8 mouse cellular contexts compared by ENCODE assay signal in the genomic region with DNA sequence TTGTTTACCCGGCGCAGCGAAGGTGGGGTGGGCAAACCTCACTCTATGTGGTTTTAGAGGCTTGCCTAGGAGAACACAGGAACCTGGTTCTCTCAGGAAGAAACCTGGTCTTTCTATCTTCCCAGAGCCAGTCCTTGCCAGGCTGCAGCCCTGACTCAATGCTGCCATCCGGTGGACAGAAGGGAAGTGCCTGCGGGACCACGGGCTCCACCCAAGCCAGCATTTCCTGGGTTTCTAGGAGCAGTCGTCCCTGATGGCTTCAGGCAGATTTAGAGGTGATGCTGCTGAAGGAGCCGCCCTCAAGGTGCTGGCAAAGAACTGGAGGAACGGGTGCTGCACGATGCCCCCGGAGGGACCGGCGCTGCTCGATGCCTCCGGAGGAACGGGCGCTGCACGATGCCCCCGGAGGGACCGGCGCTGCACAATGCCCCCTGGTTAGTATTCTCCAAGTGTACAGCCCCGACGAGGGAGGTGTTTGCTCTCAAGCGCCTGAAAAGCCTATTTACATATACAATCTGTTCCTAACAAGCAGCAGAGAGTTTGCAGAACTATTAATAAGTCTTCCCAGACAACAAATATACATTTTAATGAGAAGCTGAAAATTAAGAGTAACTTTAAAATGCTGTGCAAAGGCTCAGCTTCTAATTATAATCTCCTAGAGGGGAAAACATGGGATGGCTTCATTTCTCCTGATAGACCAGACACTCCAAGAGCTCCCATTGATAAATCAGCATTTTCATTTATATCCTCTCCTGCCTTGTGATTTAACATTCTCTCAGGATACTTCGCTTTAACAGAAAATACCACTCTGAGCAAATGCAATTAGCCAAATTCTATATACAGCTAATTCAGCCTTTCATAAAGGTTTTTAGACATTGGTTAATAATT. TPM values are rescaled to one million over a fixed set of nuclear protein-coding genes. Genes with fewer than 3 reads are reported as not detected.
DNase-seq lines count a peak whose midpoint lies in the region; ATAC-seq and TF ChIP-seq lines count a peak whose summit lies in the region.

No protein-coding gene starts in this region.

- in situ Hi-C loops in Patski (cut with MboI; ENCODE audit: low pct_unique_long_range_greater_than_20kb): loop anchor here (5.0 kb wide), 1 partner anchor 172 kb away; no protein-coding TSS in a partner anchor

- H3K27me3 ChIP-seq in Patski: peaks cover 59% of the 10 kb centered on the region
- no peaks in the 10 kb centered on the region for H3K27me3 ChIP-seq in hindbrain, postnatal 0 days (ENCODE audit: insufficient read depth, low read length)

- H3K4me3 ChIP-seq in gastrocnemius, adult 2 months: peak overlapping the region; percentile 55
- peak overlapping the region; percentile 46 for H3K4me3 ChIP-seq in hindbrain, postnatal 0 days (ENCODE audit: low read length)

- no peak overlapping the region for H3K27ac ChIP-seq in gastrocnemius, adult 2 months
- peak overlapping the region; percentile 72 for H3K27ac ChIP-seq in hindbrain, postnatal 0 days

- intact Hi-C loops in gastrocnemius, adult 2 months (cut with DNase I): loop anchor here (1.0 to 10.0 kb wide), 2 partner anchors 177 to 344 kb away; a partner anchor contains a TSS

- H3K36me3 ChIP-seq in hindbrain, postnatal 0 days (ENCODE audit: insufficient read depth, low read length): no peaks in the 10 kb centered on the region

- ATAC-seq in Patski: peak; percentile 72
- ATAC-seq in hindbrain, postnatal 0 days: peak; percentile 93
- ATAC-seq in megakaryocyte, adult 5-6 weeks (ENCODE audit: poor library complexity, severe bottlenecking): peak; percentile 94

- peak overlapping the region; percentile 69 for H3K4me2 ChIP-seq in hindbrain, postnatal 0 days (ENCODE audit: low read depth, low read length)

- H3K4me1 ChIP-seq in hindbrain, postnatal 0 days (ENCODE audit: insufficient read depth, low read length): 0 out of 2 replicates have a peak, but pooled peaks cover 5% of the 10 kb centered on the region

- no peaks in the 10 kb centered on the region for H3K9me3 ChIP-seq in hindbrain, postnatal 0 days (ENCODE audit: low read length)

- 3% methylated on average over 25 of the region's 25 CpGs for WGBS in hindbrain, postnatal 0 days

- H3K9ac ChIP-seq in hindbrain, postnatal 0 days (replicated peaks; ENCODE audit: low read length): peak overlapping the region; percentile 61

- CTCF ChIA-PET in Patski (lab: Charles Lee): interaction anchor here (0.7 to 3.0 kb wide), 10 partner anchors 9 to 232 kb away, joined by 3 to 29 read pairs (median 4); no protein-coding TSS in a partner anchor

- peak; percentile 35 for DNase-seq in Patski (ENCODE audit: low read depth, low spot score)
- peak; percentile 89 to 92 for DNase-seq in cerebellum, postnatal 36 days
- peak; percentile 79 for DNase-seq in gastrocnemius, adult 2 months
- peak; percentile 93 for DNase-seq in hindbrain, postnatal 0 days (ENCODE audit: low spot score)
- peak; percentile 93 to 97 for DNase-seq in left cerebral cortex, adult 18-20 months (ENCODE audit: low spot score in 2 of 2)
- peak; percentile 96 for DNase-seq in right cerebral cortex, adult 2 months (ENCODE audit: low spot score in 2 of 2)
- DNase-seq in urinary bladder, postnatal 10 days (ENCODE audit: low spot score): peak; percentile 56

- POLR2A ChIA-PET in Patski (lab: Charles Lee): no interaction called here

- TF ChIP-seq CTCF in Patski (IDR thresholded peaks at IDR 0.05): peak; percentile 99
- peak; percentile 99 for TF ChIP-seq CTCF in gastrocnemius, adult 2 months (IDR thresholded peaks at IDR 0.05)
- peak; percentile 100 for TF ChIP-seq CTCF in hindbrain, postnatal 0 days (IDR thresholded peaks at IDR 0.05; ENCODE audit: low read depth)

RNA-seq across cellular contexts. Expression of a gene that starts 25.9 kb away (rescaled TPM):
- 39.0 TPM for polyA plus RNA-seq in Patski (2021)
- total RNA-seq in gastrocnemius, adult 2 months (2021): 1 to 10 TPM; 3.0 to 3.4 TPM
- 73.6 and 78.0 TPM in 2 replicates for total RNA-seq in hindbrain, postnatal 0 days (2014; rRNA removed)
- 17.3 and 17.9 TPM in 2 replicates for polyA plus RNA-seq in hindbrain, postnatal 0 days (2015; fragmentation: Nextera tagmentation; extraction: Ambion mirVana)
- 100 to 1,000 TPM; 137 to 151 TPM for total RNA-seq in left cerebral cortex, adult 18-20 months (2021)
- 34.9 and 36.0 TPM in 2 replicates for total RNA-seq in megakaryocyte, adult 5-6 weeks (2015)
- 38.5 and 42.2 TPM in 2 replicates for total RNA-seq in megakaryocyte, adult 5-6 weeks (2017)

Comparison
In these comparisons a context has a peak if more than half of its experiments do, and no peak if none do; other contexts are left out.
1. DNase-seq: peak in every context shown above with its lines; median percentile 96 in right cerebral cortex, adult 2 months; 95 in left cerebral cortex, adult 18-20 months; 93 in hindbrain, postnatal 0 days; 90 in cerebellum, postnatal 36 days; 79 in gastrocnemius, adult 2 months; 56 in urinary bladder, postnatal 10 days; 35 in Patski.
2. RNA of a gene that starts 25.9 kb away (total RNA-seq): 137 to 151 TPM in left cerebral cortex, adult 18-20 months, 73.6 to 78.0 TPM in hindbrain, postnatal 0 days and 34.9 to 42.2 TPM in megakaryocyte, adult 5-6 weeks; 3.0 to 3.4 TPM in gastrocnemius, adult 2 months; every median in the first group is over 4 times any median in the second.
3. Peak in every context shown above with its lines, with median percentiles within 50 percentile points of each other: ATAC-seq and CTCF ChIP-seq.